In the genomic region with DNA sequence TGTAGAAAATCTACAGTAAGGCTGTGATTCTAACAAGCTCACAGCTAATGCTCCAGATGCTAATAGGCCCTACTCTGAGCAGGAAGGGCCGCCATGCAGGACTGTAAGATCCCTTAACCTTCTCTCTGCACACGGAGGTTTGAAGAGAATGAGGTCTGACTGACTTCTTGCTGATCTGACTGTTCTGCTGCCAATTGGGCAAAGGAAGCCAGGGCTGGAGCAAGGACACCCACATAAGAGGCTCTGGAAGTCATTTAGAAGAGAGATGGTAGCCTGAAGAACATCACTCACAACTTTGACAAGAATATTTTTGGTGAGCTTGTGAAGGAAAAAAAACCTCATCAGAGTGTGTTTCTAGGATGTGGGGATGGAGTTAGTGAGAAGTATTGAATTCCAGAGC, we compare ENCODE assay signal across 12 mouse cellular contexts. TPM values are rescaled to one million over a fixed set of nuclear protein-coding genes. Genes with fewer than 3 reads are reported as not detected.
DNase-seq lines count a peak whose midpoint lies in the region; ATAC-seq and TF ChIP-seq lines count a peak whose summit lies in the region.
"Had no signal": no experiment of that assay in that cellular context is flagged by ENCODE, and none has a peak within 500 bp of the region (broad histone marks: within the 10 kb centered on the region; RNA-seq: fewer than 3 reads in every experiment).

No protein-coding gene starts in this region.

- H3K36me3 ChIP-seq in heart, adult 2 months (ENCODE audit: control insufficient read depth, insufficient read depth, low read length), result peaks cover 14% of the 10 kb centered on the region
- peaks cover 3% of the 10 kb centered on the region; the same call in 1 of the 2 replicates for H3K36me3 ChIP-seq in heart, embryonic 11.5 days (ENCODE audit: control insufficient read depth, insufficient read depth, low read length)
- H3K36me3 ChIP-seq in liver, postnatal 0 days (replicated peaks; ENCODE audit: insufficient read depth, low read length), result peaks cover 8% of the 10 kb centered on the region; the same call in 1 of the 2 replicates
- peaks cover 33% of the 10 kb centered on the region for H3K36me3 ChIP-seq in liver, embryonic 12.5 days

- no peak for TF ChIP-seq EP300 in heart, adult 2 months (IDR thresholded peaks at IDR 0.05; ENCODE audit: insufficient read depth, low read depth, low read length)
- TF ChIP-seq EP300 in liver, postnatal 0 days (IDR thresholded peaks at IDR 0.05; ENCODE audit: low read depth), result no peak

- no peak overlapping the region for H3K4me3 ChIP-seq in heart, adult 2 months
- H3K4me3 ChIP-seq in heart, embryonic 11.5 days (ENCODE audit: low read depth, low read length), result no peak overlapping the region
- H3K4me3 ChIP-seq in liver, postnatal 0 days (ENCODE audit: low read depth, low read length), result no peak overlapping the region
- H3K4me3 ChIP-seq in liver, embryonic 12.5 days, result no peak overlapping the region
- H3K4me3 ChIP-seq in brown adipose tissue, adult 24 weeks (ENCODE audit: insufficient read depth, low read depth, low read length), result no peak overlapping the region
- H3K4me3 ChIP-seq: midbrain, embryonic 13.5 days had no signal

- peak overlapping the region; percentile 6; the same call in 1 of the 2 replicates for H3K27ac ChIP-seq in heart, adult 2 months
- H3K27ac ChIP-seq in heart, embryonic 11.5 days (ENCODE audit: low read depth, low read length), result no peak overlapping the region
- peak overlapping the region; percentile 11; the same call in 1 of the 2 replicates for H3K27ac ChIP-seq in liver, postnatal 0 days (ENCODE audit: low read depth)
- no peak overlapping the region for H3K27ac ChIP-seq in liver, embryonic 12.5 days
- H3K27ac ChIP-seq in brown adipose tissue, adult 24 weeks (replicated peaks; ENCODE audit: low read depth, low read length), result peak overlapping the region; percentile 56
- H3K27ac ChIP-seq: midbrain, embryonic 13.5 days had no signal

- WGBS in heart, adult 2 months, result 42% methylated on average over 2 of the region's 2 CpGs
- WGBS in heart, embryonic 11.5 days (ENCODE audit: insufficient replicate concordance), result 33% methylated on average over 2 of the region's 2 CpGs
- WGBS in liver, postnatal 0 days (ENCODE audit: insufficient replicate concordance), result 61% methylated on average over 2 of the region's 2 CpGs
- 58% methylated on average over 2 of the region's 2 CpGs for WGBS in liver, embryonic 12.5 days (ENCODE audit: insufficient replicate concordance)

- no peaks in the 10 kb centered on the region for H3K27me3 ChIP-seq in heart, adult 2 months (ENCODE audit: control insufficient read depth, insufficient read depth, low read length)
- no peaks in the 10 kb centered on the region for H3K27me3 ChIP-seq in heart, embryonic 11.5 days (ENCODE audit: control insufficient read depth, insufficient read depth, low read length)
- no peaks in the 10 kb centered on the region for H3K27me3 ChIP-seq in liver, postnatal 0 days (ENCODE audit: insufficient read depth, low read length)
- H3K27me3 ChIP-seq in liver, embryonic 12.5 days (replicated peaks), result no peaks in the 10 kb centered on the region
- H3K27me3 ChIP-seq: midbrain, embryonic 13.5 days had no signal

- H3K4me2 ChIP-seq in heart, embryonic 11.5 days, result no peak overlapping the region
- no peak overlapping the region for H3K4me2 ChIP-seq in liver, postnatal 0 days (ENCODE audit: low read depth, low read length)
- no peak overlapping the region for H3K4me2 ChIP-seq in liver, embryonic 12.5 days
- H3K4me2 ChIP-seq: midbrain, embryonic 13.5 days had no signal

- intact Hi-C loops in heart, adult 2 months (cut with DNase I), result no loop called here

- H3K9me3 ChIP-seq in heart, embryonic 11.5 days (replicated peaks; ENCODE audit: control insufficient read depth, low read length), result no peaks in the 10 kb centered on the region
- H3K9me3 ChIP-seq in liver, postnatal 0 days (ENCODE audit: low read length), result no peaks in the 10 kb centered on the region
- H3K9me3 ChIP-seq in liver, embryonic 12.5 days (replicated peaks), result no peaks in the 10 kb centered on the region
- H3K9me3 ChIP-seq: midbrain, embryonic 13.5 days had no signal

- peaks cover 18% of the 10 kb centered on the region for H3K4me1 ChIP-seq in heart, adult 2 months (ENCODE audit: control insufficient read depth, insufficient read depth, low read length)
- peaks cover 20% of the 10 kb centered on the region for H3K4me1 ChIP-seq in heart, embryonic 11.5 days (ENCODE audit: control insufficient read depth, insufficient read depth, low read length)
- 0 out of 2 replicates have a peak, but pooled peaks cover 4% of the 10 kb centered on the region for H3K4me1 ChIP-seq in liver, postnatal 0 days (ENCODE audit: insufficient read depth)
- H3K4me1 ChIP-seq in liver, embryonic 12.5 days, result peaks cover 12% of the 10 kb centered on the region
- H3K4me1 ChIP-seq in brown adipose tissue, adult 24 weeks (ENCODE audit: control insufficient read depth, insufficient read depth, insufficient read length, low read length), result peaks cover 21% of the 10 kb centered on the region

- ATAC-seq in heart, embryonic 11.5 days (replicated peaks; ENCODE audit: insufficient number of reproducible peaks, low FRiP score, low TSS enrichment), result no peak
- ATAC-seq in liver, postnatal 0 days, result no peak
- no peak for ATAC-seq in liver, embryonic 12.5 days
- ATAC-seq: activated CD4-positive, CD25-positive, alpha-beta regulatory T cell, adult 4 months; intestine, embryonic 16.5 days; midbrain, embryonic 13.5 days had no signal

- no peak for DNase-seq in heart, adult 2 months
- no peak for DNase-seq in liver, postnatal 0 days
- peak; percentile 14 for DNase-seq in lung, postnatal 14 days
- DNase-seq in urinary bladder, postnatal 25 days (ENCODE audit: low spot score), result no peak
- DNase-seq: cerebellum, postnatal 14 days; kidney, postnatal 14 days had no signal

- TF ChIP-seq POLR2A in heart, adult 2 months (IDR thresholded peaks at IDR 0.05; ENCODE audit: insufficient read depth, low read depth, low read length), result no peak

- no peak for TF ChIP-seq CTCF in heart, adult 2 months (IDR thresholded peaks at IDR 0.05)
- TF ChIP-seq CTCF in liver, postnatal 0 days (IDR thresholded peaks at IDR 0.05; ENCODE audit: low read depth), result no peak

- no peak overlapping the region for H3K9ac ChIP-seq in heart, adult 2 months (ENCODE audit: low read depth, low read length)
- H3K9ac ChIP-seq in heart, embryonic 11.5 days (ENCODE audit: low read depth, low read length), result no peak overlapping the region
- no peak overlapping the region for H3K9ac ChIP-seq in liver, postnatal 0 days (replicated peaks)
- H3K9ac ChIP-seq in liver, embryonic 12.5 days, result no peak overlapping the region
- H3K9ac ChIP-seq: midbrain, embryonic 13.5 days had no signal

- no peaks in the 10 kb centered on the region; the same call in 1 of the 2 replicates for H3K79me2 ChIP-seq in heart, adult 2 months (replicated peaks; ENCODE audit: control insufficient read depth, insufficient read depth, low read length)

RNA-seq across cellular contexts. Expression of a gene that starts 51.2 kb away (rescaled TPM):
- 10 to 100 TPM; 18.0 to 19.4 TPM for total RNA-seq in heart, adult 2 months (2021)
- 18.6 and 29.0 TPM in 2 replicates for polyA plus RNA-seq in heart, adult 2 months (2012; rRNA removed)
- polyA plus RNA-seq in heart, embryonic 11.5 days (2014; fragmentation: Nextera tagmentation; extraction: Ambion mirVana), result 53.3 and 62.4 TPM in 2 replicates
- 8.2 and 8.3 TPM in 2 replicates for polyA plus RNA-seq in liver, postnatal 0 days (2015; fragmentation: Nextera tagmentation; extraction: Ambion mirVana)
- 21.3 and 22.2 TPM in 2 replicates for polyA plus RNA-seq in liver, embryonic 12.5 days (2016; fragmentation: Nextera tagmentation; extraction: Ambion mirVana)
- 12.6 and 13.9 TPM in 2 replicates for polyA plus RNA-seq in brown adipose tissue, adult 24 weeks (2012; ENCODE audit: insufficient read depth, insufficient read length, missing spikeins)

RNA-seq across cellular contexts. Expression of a gene that starts 51.8 kb away (rescaled TPM):
- total RNA-seq in heart, adult 2 months (2021), result 10 to 100 TPM; 37.5 to 37.8 TPM
- polyA plus RNA-seq in heart, adult 2 months (2012; rRNA removed), result 10.4 and 19.2 TPM in 2 replicates
- polyA plus RNA-seq in heart, embryonic 11.5 days (2014; fragmentation: Nextera tagmentation; extraction: Ambion mirVana), result 14.4 and 16.1 TPM in 2 replicates
- polyA plus RNA-seq in liver, postnatal 0 days (2015; fragmentation: Nextera tagmentation; extraction: Ambion mirVana), result 2.3 and 2.6 TPM in 2 replicates
- 5.4 and 5.7 TPM in 2 replicates for polyA plus RNA-seq in liver, embryonic 12.5 days (2016; fragmentation: Nextera tagmentation; extraction: Ambion mirVana)
- polyA plus RNA-seq in brown adipose tissue, adult 24 weeks (2012; ENCODE audit: insufficient read depth, insufficient read length, missing spikeins), result 7.5 and 9.6 TPM in 2 replicates

Comparison
In these comparisons a context has a peak if more than half of its experiments do, and no peak if none do; other contexts are left out.
1. H3K27ac ChIP-seq: peak in heart, adult 2 months (single experiment), liver, postnatal 0 days (single experiment) and brown adipose tissue, adult 24 weeks (single experiment); none in heart, embryonic 11.5 days (single experiment) and liver, embryonic 12.5 days (single experiment).